Mouse (Mus musculus): ENCODE results near the gene Tprkb.
"Not testable (repeated sequence)": the region's sequence is repeated elsewhere in the genome, so short reads cannot be mapped to it uniquely, and the experiment has no call there.

Gene Tprkb

DNA sequence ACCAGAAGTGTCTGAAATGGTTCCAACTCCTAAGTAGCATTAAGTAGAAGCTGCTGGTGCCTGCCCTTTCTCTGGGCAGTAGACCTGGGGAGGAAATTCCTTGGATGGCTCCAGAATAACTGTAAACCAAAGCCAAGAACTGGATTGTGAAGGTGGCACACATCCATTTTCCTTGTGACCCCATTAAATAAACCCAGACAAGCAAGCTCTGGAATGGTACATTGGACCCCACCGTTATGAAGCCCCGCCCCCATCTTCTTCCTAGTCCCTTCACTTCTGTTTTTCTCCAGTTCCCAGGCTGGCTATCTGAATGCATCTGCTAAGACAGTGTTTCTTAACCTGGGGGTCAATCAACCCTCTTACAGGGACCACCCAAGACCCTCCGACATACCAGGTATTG is at the start of gene Tprkb:
Gene Tprkb (plus strand): TSS at position 279 of the 400 bp plus-strand sequence.
- no peak for DNase-seq (ENCODE audit: low read depth, low spot score)

DNA sequence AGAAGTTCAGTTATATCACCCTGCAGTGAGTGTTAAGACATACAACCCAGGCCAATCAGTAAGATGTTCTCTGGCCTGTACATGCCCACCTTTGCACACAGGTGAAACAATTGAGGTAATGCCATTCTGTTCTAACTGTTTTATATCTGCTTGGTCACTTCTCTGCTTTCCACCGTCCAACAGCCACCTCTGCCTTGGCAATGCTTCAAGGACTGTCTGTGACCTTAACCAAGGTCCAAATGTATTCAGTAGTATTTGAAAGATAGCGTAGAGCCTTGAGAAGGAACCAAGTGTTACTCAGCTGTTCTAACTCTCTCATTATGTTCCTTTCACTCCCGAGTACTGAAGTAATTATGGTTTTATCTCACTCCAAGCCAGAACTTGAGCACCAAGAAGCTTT is 49.1 kb upstream of the Tprkb start:
- no peak for DNase-seq (ENCODE audit: low read depth, low spot score)

DNA sequence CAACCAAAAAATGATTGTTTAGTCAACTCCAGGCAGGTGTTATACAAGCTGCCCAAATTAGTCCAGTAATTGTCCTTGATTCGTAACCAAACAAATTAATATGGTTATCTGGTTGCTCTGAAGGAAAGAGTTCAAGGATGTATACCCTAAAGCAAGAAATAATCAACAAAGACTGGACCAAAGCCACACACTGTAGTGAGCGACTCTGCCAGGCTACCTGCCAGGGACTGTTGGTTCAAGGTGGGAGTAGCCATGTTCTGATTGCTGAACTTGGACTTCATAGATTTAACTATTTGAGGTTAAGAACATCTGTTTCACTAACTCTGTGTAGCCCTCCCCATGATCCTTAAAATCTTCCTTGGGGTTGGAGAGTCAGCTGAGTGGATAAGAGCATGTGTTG is 48.5 kb upstream of the Tprkb start:
- no peak for DNase-seq (ENCODE audit: low read depth, low spot score)

DNA sequence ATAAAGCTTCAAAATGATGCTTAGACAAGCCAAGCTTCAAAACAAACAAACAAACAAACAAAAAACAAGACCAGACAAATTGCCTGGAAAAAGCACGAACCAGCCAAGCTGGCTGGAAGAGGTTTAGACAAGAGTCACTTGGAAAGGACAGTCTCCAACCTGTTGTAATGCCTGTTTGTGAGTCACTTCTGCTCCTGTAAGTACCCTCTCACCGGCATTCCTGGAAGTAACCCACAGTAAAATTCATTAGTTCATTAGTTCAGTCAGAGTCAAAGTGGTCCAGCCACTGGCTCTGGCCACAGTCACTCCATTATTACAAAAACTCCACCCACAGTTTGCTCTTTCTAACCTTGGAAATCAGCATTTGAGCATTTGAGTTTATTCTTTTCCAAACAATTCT is 47.8 kb upstream of the Tprkb start:
- DNase-seq (ENCODE audit: low read depth, low spot score): no peak

DNA sequence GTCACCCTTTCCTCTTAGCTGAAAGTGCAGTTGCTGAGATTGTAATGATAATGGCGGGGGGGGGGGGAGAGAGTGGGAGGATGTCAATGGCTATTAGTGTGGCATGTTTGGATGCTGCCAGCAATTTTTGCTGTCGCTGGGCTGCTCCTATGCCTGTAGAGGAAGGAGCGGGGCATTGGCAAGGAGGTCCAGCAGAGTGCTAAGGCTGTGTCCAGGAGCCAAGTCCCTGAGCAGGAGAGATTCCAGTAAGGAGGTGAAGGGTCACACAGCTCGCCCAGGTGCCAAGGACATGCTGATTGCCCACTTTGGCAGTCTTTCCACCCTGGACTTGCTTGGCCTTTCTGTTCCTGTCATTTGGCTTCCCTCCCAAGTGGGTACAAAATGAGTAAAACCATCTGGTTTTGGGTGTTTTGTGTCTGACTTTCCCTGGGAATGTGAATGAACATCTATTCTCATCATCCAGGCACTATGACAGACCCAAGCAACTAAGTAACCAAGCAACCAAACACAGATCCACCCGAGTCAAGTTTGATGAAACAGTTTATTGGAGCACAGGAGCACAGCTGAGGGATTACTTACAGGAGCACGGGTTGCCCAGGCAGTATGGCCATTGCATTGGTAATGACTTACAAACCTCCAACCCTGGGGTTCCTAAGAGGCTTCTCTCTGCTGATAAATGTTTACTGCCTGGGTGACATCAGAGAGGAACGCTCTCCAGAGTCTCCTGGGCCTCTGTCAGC is 46.6 kb upstream of the Tprkb start:
- not testable (repeated sequence) for DNase-seq (ENCODE audit: low read depth, low spot score)

DNA sequence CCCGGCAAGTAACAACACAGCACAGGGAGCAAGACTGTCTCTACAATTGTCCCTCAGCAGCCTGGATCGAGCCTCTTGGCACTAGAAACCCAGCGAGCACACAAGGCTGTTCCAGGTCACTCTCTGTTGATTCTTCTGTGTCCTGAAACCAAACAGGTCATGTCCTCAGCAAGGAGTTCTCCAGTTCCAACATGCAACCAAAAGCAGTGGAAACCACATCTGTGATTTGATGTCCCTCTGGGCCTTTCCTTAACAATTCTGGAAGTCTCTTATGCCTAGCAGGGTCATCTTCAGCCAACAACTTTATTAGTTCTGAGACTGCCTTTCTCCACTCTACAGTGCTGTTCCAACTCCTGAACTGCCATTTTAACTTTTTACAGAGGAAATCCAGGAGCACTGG is 45.5 kb upstream of the Tprkb start:
- not testable (repeated sequence) for DNase-seq (ENCODE audit: low read depth, low spot score)

DNA sequence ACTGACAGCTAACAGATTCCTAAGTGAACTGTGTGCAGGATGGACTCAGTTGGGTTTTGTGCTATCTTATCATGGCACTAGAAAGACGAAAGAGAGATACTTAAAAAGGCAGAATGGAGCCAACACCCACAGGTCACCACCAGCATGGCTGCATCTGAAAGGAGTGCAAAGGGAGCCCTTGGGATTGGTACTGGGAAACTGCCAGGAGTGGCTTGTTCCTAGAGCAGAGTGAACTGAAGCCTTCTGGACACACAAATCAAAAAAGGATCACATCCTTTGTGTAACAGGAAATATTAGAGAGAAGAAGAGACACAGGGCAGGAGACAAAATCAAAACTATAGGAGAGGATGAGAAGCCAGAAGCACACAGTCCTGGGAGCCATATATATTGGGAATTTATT is 44.7 kb upstream of the Tprkb start:
- DNase-seq (ENCODE audit: low read depth, low spot score): not testable (repeated sequence)

DNA sequence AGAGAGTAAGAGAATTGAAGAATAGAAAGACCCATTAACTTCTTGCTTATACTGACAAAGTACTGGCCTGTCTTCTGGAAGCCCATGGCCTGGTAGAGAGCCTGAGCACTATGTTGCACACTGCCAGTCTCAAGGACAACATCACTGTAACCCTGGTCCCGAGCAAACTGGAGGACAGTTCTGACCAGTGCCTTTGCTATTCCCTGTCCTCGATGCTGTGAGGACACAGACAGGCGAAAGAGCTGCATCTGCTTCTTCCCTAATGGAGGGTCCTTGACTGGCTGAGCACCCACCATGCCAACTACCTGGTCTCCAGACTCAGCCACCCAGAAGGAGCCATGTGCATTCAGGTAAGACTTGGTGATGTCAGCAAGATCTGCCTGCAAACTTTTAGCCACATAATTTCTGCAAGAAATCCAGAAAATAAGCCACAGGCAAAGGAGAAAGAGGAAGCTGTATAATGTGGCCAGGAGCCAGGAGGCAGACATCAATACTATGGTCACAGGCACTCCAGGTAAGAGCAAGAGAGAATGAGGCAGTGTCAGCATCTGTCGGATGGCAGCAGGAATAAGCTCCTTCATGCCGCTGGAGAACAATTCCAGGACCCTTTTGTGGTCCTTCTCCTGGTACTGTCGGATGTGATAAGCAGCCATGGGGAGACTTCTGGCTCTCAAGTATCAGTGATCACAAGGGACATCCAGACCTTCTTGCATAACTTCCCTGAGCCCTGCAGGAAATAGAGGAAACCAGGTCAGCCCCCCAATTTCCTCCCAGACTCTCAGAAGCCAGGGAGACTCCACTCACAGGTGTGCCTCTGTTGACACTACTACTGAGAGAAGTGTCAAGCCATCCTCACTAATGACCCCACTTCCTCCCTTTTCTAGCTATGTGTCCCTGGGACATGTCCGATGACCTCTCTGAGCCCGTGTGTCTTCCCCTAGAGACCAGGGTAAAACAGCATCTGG is 43.7 kb upstream of the Tprkb start:
- DNase-seq (ENCODE audit: low read depth, low spot score): no peak

DNA sequence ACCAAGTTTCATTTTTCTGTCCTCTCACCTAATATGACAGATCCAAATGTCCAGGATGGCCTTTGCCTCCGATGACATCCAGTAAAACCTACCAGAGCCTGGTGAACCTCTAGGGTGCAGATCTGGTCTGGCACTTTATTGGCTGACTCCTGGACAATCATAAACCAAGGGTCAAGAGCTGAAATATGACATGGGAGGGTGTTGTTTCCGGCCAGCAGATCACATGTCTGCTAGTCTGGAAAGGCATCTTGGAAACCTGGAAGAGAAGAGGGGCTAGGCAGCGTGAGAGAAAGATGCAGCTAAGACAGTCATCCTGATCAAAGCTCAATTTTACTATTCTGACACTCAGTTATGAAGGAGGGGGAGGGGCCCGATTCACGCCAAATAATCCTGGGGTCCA is 42.7 kb upstream of the Tprkb start, which contains the start of gene Nat8f2:
Gene Nat8f2 (minus strand): TSS at position 153 of the 400 bp plus-strand sequence.
- not testable (repeated sequence) for DNase-seq (ENCODE audit: low read depth, low spot score)

DNA sequence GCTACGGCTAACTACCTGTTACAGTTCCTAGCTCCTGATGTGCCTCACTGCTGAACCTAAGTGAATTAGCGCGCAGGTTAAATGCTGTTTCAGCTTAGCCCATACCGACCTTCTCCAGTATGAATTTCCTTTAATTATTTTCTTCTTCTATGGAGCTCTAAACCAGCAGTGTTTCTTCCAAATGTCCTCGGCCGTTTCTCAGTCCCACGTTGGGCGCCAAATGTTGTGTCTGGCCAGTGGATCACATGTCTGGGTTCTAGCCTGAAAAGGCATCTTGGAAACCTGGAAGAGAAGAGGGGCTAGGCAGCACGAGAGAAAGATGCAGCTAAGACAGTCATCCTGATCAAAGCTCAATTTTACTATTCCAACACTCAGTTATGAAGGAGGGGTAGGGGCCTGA is 28.4 kb upstream of the Tprkb start:
- not testable (repeated sequence) for DNase-seq (ENCODE audit: low read depth, low spot score)

DNA sequence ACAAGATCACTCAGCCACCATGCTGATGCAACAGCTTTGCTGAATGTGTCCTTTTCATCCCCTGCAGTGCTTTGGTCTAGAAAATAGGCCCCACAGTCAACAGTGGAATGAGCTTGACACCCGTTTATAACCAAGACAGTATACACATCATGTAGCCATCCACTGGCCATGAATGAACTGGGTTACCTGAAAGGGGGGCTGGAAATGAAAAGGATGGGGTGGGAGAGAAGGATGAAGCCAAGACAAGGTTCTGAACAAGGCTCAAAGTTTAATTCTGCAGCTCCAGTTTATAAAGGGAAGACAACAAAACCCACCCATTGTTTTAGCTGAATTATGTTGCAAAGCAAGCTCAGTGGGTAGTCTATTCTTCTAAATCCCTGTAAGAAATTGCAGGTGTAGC is 27.4 kb upstream of the Tprkb start:
- no peak for DNase-seq (ENCODE audit: low read depth, low spot score)

DNA sequence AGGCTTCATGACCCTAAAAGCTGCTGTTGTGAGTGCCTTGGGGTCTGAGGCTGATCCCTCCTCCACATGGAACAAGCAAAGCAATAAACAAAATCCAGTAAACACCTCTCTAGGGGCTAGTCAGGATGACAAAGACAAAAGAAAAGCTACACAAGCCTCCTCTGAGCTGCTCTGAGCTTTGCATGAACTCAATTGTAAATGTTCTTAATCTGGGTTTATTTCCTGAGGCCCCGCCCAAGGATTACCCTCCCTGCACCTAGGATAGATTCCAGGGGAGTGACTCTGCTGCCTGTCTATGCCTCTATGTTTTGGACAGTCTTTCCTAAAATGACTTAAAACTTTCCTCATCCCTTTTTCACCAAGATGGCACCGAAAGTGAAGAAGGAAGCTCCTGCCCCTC is 22.7 kb upstream of the Tprkb start:
- DNase-seq (ENCODE audit: low read depth, low spot score): no peak

DNA sequence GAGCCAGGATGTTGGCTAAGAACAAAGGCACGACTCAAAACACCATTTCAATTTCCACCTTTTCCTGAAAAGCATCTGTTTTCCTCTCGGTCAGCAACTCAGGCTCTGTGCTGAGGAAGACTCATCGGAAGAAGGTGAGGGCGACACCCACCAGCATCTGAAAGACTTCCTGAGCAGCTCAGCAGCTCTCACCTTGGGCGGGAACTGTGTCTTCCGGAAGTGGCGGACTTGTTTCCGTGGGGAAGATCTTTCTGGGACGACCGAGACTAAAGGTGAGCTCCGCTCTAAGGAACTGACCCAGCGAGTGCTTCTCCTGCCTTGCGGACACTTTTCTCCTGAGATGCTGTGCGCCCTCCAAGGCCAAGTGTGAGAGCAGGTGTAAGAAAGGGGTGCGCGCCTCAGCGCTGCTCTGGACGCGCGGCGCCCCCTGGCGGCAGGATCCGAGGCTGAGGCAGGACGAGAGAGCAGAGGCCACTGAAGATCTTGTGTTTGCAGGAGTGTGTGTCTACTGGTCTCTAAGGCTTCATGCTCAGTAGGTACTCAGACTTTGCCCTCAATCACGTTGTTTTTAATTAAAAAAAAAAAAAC is 16.5 kb upstream of the Tprkb start:
- not testable (repeated sequence) for DNase-seq (ENCODE audit: low read depth, low spot score)

DNA sequence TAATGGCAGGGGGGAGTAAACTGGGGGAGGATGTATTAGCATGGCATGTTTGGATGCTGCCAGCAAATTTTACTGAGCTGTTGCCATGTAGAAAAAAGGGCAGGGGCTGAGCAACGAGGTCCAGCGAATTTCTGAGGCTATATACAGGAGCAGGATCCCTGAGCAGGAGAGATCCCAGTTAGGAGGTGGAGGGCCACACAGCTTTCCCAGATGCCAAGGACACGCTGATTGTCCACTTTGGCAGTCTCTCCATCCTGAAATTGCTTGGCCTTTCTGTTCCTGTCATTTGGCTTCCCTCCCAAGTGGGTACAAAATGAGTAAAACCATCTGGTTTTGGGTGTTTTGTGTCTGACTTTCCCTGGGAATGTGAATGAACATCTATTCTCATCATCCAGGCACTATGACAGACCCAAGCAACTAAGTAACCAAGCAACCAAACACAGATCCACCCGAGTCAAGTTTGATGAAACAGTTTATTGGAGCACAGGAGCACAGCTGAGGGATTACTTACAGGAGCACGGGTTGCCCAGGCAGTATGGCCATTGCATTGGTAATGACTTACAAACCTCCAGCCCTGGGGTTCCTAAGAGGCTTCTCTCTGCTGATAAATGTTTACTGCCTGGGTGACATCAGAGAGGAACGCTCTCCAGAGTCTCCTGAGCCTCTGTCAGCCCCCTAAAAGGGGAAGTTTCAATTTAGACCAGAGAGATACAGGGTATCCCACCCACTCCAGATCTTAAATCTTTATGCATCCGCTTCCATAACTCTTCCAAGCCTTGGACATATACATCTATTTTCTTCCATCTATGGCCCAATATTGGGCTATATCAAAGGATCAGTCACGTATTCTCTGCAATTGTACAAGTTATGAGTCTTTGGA is 12.8 kb upstream of the Tprkb start:
- not testable (repeated sequence) for DNase-seq (ENCODE audit: low read depth, low spot score)

DNA sequence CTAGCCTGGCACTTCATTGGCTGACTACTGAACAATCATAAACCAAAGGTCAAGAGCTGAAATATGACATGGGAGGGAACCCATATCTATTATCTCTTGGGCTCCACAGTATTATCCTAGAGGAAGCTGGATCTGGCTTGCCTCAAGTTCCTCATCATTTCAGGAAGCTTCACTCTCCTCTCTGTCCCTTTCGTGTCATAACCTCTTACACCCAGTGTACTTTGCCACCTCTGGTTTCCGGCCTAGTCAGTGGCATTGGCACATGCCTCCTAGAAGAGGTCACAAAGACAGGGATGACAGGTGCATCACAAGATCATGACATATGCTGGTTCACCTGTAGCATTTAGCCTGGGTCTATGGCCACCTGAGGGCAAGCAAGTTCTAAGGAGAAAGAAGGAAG is 9.4 kb upstream of the Tprkb start:
- DNase-seq (ENCODE audit: low read depth, low spot score): no peak

DNA sequence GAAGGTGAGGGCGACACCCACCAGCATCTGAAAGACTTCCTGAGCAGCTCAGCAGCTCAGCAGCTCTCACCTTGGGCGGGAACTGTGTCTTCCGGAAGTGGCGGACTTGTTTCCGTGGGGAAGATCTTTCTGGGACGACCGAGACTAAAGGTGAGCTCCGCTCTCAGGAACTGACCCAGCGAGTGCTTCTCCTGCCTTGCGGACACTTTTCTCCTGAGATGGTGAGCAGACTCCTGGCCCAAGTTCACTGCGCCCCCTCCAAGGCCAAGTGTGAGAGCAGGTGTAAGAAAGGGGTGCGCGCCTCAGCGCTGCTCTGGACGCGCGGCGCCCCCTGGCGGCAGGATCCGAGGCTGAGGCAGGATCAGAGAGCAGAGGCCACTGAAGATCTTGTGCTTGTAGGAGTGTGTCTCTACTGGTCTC is 7.0 kb upstream of the Tprkb start, which contains the start of gene Nat8f4:
Gene Nat8f4 (minus strand): TSS at position 243 of the 420 bp plus-strand sequence.
- peak; percentile 37 for DNase-seq (ENCODE audit: low read depth, low spot score)

DNA sequence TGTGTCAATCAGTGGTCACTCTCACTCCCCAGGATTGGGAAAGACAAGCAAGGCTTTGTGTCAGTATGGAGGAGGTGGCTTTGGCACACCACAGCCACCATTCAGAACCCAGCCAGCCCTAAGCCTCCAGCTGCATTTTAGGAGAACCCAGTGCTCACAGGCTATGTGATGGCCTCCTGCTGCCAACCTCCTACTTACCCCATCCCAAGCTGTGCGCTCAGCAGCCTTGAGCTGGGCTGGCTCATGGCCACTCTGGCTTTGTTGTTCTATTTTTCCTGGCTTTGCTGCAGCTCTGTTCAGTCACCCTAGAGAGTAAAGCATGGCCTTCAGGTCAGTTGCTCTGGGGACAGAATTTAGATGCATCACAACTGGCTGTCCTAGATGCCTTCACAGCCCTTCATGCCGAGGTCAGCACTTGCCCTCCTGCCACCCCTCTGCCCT is 4.7 kb upstream of the Tprkb start:
- DNase-seq (ENCODE audit: low read depth, low spot score): not testable (repeated sequence)

DNA sequence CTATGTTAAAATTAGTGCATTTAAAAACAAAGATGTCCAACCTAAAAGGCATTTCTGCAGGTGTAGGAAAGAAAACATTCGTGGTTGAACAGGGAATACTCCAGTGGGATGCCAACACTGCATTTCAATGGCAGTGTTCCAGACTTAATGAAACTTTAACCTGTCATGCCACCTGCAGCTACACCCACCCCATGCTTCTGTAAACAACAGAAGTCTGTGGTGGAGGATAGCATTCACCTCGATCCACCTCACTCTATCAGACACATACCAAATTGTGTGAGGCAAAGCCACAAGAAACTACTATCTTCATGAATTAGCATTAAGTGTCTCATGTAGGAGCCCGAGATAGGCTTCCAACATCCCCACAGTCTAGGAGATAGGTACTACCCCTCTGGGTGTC is 3.3 kb upstream of the Tprkb start:
- no peak for DNase-seq (ENCODE audit: low read depth, low spot score)

DNA sequence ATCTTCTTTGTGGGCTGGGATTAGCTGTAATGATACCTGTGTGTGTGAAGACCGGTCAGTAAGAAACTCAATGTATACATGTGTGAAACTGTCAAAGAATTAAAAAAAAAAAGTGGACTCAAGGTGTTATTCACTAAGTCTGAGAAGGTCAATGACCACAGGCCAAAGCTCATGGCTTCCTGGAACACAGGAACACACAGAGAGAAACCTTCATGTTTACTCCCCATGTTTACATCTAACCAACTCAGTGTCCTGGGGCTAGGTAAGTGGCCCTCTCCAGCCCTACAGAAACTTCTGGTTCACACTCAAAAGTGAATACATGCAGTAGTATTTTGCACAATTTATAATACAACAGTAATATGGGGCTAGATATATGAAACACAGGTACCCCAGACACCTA is 2.0 kb upstream of the Tprkb start:
- no peak for DNase-seq (ENCODE audit: low read depth, low spot score)

DNA sequence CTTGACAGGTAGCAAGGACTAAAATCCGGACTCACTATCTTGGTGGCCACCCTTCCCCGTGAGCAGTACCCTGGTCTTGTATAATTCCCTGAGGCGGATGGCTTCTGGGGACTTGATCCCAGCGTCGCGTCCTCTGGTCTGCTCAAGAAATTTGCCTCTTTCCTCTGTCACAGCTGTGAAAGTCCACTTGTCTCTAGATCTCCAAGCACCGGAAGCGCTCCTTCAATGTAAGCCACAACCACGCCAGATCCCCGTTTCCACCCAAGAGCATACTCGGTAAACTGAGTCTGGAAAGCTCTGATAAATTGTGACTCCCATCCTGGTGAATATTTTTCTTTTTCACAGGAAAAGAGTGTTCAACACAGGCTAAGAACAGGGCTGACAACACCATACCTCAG is 3.5 kb downstream of the Tprkb start:
- peak; percentile 31 for DNase-seq (ENCODE audit: low read depth, low spot score)
